Mouse (Mus musculus): ENCODE data around the gene Sgf29. TPM values are rescaled to one million over a fixed set of nuclear protein-coding genes. Genes with fewer than 3 reads are reported as not detected.

The Sgf29 gene
- total and polyA plus RNA-seq, 2 experiments from 2014 or later: 22.8 to 59.6 TPM

- H3K36me3 ChIP-seq (ENCODE audit: insufficient read depth): peaks cover 21% of the 10 kb centered on the region
- peak overlapping the region; percentile 81 for H3K4me3 ChIP-seq (ENCODE audit: low read depth, low read length)
- peak overlapping the region; percentile 89 for H3K9ac ChIP-seq
- H3K27me3 ChIP-seq (ENCODE audit: insufficient read depth, low read length): no peaks in the 10 kb centered on the region
- no peak for ATAC-seq
- 81% methylated on average over 12 of the region's 12 CpGs for WGBS
- H3K9me3 ChIP-seq (ENCODE audit: low read length): no peaks in the 10 kb centered on the region
- H3K4me2 ChIP-seq (ENCODE audit: low read depth): peak overlapping the region; percentile 66
- TF ChIP-seq CTCF (IDR thresholded peaks at IDR 0.05; ENCODE audit: low read depth): no peak
- H3K4me1 ChIP-seq (ENCODE audit: insufficient read depth): peaks cover 13% of the 10 kb centered on the region; the same call in 1 of the 2 replicates
- peak; percentile 24 for DNase-seq
- H3K27ac ChIP-seq (ENCODE audit: low read depth, low read length): peak overlapping the region; percentile 92; the same call in 1 of the 2 replicates
These were observed 54.0 kb downstream of the Sgf29 start for GRCm38 (mm10) chr7:126702861-126703756.

DNA sequence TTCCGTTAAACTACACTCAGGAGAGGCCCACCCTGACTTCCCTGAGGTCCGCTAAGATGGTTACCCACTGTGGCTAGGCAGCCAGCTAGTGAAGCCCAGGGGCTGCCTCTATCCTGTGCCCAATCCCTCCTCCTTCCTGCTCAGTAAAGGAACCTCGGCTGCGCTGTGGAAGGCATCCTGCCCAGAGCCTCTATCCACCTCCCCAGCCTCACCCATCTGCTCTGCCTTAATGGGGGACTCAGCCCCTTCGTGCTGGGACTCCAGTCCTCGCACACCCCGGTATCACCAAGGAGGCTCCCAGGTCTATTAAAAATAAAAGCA is 54.6 kb downstream of the Sgf29 start:
- peaks cover 13% of the 10 kb centered on the region; the same call in 1 of the 2 replicates for H3K4me1 ChIP-seq (ENCODE audit: insufficient read depth)
- peak overlapping the region; percentile 66 for H3K4me2 ChIP-seq (ENCODE audit: low read depth)
- H3K9ac ChIP-seq: peak overlapping the region; percentile 89
- H3K27ac ChIP-seq (ENCODE audit: low read depth, low read length): peak overlapping the region; percentile 92; the same call in 1 of the 2 replicates
- WGBS: 7% methylated on average over 7 of the region's 7 CpGs
- peak; percentile 19 for ATAC-seq
- peak overlapping the region; percentile 81 for H3K4me3 ChIP-seq (ENCODE audit: low read depth, low read length)
- no peaks in the 10 kb centered on the region for H3K9me3 ChIP-seq (ENCODE audit: low read length)
- H3K27me3 ChIP-seq (ENCODE audit: insufficient read depth, low read length): no peaks in the 10 kb centered on the region
- H3K36me3 ChIP-seq (ENCODE audit: insufficient read depth): peaks cover 19% of the 10 kb centered on the region
- peak; percentile 47 for DNase-seq
- no peak for TF ChIP-seq CTCF (IDR thresholded peaks at IDR 0.05; ENCODE audit: low read depth)

DNA sequence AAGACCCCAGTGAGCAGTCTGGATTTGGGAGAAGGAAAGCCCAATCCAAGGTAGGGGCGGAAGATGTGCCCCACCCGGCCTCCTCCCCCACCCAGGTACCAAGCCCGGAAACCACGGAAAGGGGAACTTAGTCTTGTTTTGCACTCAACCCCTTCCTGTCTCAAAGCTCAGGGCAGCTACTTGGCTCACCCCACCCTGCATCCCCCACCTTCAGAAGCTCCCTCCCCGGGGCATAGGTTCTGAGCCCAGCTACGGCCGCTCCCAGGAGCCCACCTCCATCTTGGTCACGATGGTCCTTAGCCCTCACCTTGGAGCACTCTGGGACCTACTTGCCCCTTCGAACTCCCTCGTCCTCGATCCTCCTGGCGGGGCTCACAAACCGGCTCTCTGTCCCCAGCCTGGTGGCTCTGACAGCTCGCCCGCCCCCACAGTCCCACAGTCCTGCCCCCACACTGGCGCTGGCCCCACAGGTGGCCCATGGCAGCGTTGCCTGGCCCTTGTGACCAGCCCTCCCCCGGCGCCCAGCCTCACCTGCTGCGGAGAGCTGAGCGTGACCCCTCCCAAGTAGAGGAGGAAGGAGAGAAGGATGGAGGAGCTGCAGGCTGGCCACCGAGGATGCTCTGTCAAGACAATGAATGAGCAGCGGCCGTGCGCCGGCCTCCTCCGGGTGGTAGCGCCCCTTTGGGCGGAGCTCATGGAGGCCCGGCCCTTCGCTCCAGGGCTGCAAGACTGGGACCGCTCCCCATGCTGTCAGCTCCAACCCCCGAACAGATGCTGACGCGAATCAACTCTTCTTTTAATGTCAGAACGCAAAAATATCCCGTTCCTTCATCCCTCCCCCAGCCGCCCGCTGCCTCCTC is 55.2 kb downstream of the Sgf29 start:
- peak; percentile 92 for ATAC-seq
- peaks cover 13% of the 10 kb centered on the region; the same call in 1 of the 2 replicates for H3K4me1 ChIP-seq (ENCODE audit: insufficient read depth)
- H3K9ac ChIP-seq: peak overlapping the region; percentile 89
- DNase-seq: peak; percentile 89
- WGBS: 3% methylated on average over 39 of the region's 39 CpGs
- TF ChIP-seq CTCF (IDR thresholded peaks at IDR 0.05; ENCODE audit: low read depth): peak; percentile 39; the same call in 1 of the 2 replicates
- H3K9me3 ChIP-seq (ENCODE audit: low read length): no peaks in the 10 kb centered on the region
- H3K4me2 ChIP-seq (ENCODE audit: low read depth): peak overlapping the region; percentile 66
- peaks cover 12% of the 10 kb centered on the region for H3K36me3 ChIP-seq (ENCODE audit: insufficient read depth)
- H3K27ac ChIP-seq (ENCODE audit: low read depth, low read length): peak overlapping the region; percentile 92
- no peaks in the 10 kb centered on the region for H3K27me3 ChIP-seq (ENCODE audit: insufficient read depth, low read length)
- H3K4me3 ChIP-seq (ENCODE audit: low read depth, low read length): peak overlapping the region; percentile 81

DNA sequence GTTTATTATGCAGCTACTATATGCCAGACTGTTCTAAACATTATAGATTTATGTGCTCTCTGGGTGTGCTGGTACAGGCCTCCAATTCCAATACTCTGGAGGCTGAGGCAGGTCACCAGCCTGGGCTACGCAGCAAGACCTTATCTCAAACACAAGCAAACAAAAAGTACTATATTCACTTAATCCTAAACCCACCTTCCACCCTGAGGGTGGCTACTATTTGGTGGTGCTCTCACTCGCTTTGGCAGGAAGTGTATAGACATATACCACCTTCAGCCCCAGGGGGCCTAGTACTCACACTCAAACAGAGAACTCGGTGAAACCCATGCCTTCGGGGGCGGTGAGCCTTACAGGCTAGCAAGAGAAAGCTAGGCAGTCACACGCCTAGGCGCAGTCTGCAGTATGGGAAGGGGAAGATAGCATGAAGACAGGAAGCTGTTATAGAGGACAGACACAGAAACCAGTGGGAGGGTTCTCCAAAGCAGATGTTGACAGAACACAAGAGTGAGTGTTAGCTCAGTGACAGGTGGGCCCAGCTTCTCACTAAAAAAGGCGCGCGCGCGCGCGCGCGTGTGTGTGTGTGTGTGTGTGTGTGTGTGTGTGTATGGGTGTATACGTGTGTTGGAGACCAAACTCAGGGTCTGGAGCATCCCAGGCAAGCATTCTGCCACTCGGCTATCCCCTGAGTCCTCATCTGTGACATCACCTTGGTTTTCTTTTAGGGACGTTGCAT is 58.5 kb downstream of the Sgf29 start, which contains the start of gene Coro1a:
TSS of gene Coro1a (minus strand) at position 346 of the 733 bp plus-strand sequence.
- 93% methylated on average over 19 of the region's 19 CpGs for WGBS
- Histone ChIP-seq H3K27me3 (ENCODE audit: insufficient read depth, low read length) (no peaks in the 10 kb centered on the region), H3K4me2 (ENCODE audit: low read depth) (no peak within 1 kb of the TSS), H3K27ac (ENCODE audit: low read depth, low read length) (no peak within 1 kb of the TSS), H3K4me1 (ENCODE audit: insufficient read depth) (0 out of 2 replicates have a peak, but pooled peaks cover 6% of the 10 kb centered on the region), H3K9me3 (ENCODE audit: low read length) (no peaks in the 10 kb centered on the region), H3K4me3 (ENCODE audit: low read depth, low read length) (no peak within 1 kb of the TSS), H3K36me3 (ENCODE audit: insufficient read depth) (no peaks in the 10 kb centered on the region), H3K9ac (no peak within 1 kb of the TSS)
- no peak for TF ChIP-seq CTCF (IDR thresholded peaks at IDR 0.05; ENCODE audit: low read depth)
- DNase-seq: no peak
- no peak for ATAC-seq

DNA sequence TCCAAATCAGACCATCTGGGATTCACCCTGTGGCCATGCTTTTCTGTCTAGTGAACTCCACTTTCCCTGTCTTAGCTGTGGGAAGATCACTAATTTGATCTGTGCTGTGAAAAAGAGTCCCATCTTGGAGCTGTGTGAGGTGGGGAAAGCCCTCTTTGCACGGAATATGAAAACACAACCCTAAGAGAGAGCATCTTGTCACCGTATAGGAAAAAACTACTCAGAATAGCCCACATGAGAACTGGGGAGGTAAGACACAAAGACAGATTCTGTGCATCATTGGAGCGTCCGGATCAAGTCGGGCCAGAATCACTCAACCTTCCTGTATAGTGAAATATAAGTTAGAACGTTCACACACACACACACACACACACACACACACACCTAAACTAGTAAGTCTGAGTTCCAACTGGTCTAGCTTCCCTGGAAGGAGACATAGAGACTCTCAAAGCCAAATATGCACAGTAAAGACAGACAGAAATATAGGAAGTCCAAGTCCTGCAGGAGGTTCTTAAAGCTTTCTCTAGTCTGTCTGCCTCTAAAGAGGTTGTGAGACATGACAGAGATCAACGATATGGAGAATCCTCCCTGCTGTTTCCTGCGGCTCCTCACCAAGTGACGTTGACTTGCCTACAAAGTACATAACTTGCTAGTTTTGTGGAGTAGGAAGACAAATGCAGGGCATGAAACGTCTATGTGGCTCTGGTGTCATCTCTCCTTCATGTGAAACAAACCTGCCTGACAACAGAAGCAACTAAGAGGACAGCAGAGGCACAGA is 59.3 kb downstream of the Sgf29 start:
- no peak overlapping the region for H3K4me3 ChIP-seq (ENCODE audit: low read depth, low read length)

GRCm38 (mm10) chr7:126710266-126710665 is 61.2 kb downstream of the Sgf29 start:
- no peaks in the 10 kb centered on the region for H3K36me3 ChIP-seq (ENCODE audit: insufficient read depth)
- H3K9me3 ChIP-seq (ENCODE audit: low read length): no peaks in the 10 kb centered on the region
- DNase-seq (no peak), ATAC-seq (no peak)
- H3K4me2 ChIP-seq (ENCODE audit: low read depth): no peak overlapping the region
- no peak overlapping the region for H3K4me3 ChIP-seq (ENCODE audit: low read depth, low read length)
- H3K27ac ChIP-seq (ENCODE audit: low read depth, low read length): no peak overlapping the region
- WGBS: 70% methylated on average over 4 of the region's 4 CpGs
- H3K9ac ChIP-seq: no peak overlapping the region
- no peak for TF ChIP-seq CTCF (IDR thresholded peaks at IDR 0.05; ENCODE audit: low read depth)
- no peaks in the 10 kb centered on the region for H3K27me3 ChIP-seq (ENCODE audit: insufficient read depth, low read length)
- H3K4me1 ChIP-seq (ENCODE audit: insufficient read depth): no peaks in the 10 kb centered on the region

More for the DNA sequence above, 59.3 kb downstream of the Sgf29 start:
- Histone ChIP-seq H3K27ac (ENCODE audit: low read depth, low read length) (no peak overlapping the region), H3K9me3 (ENCODE audit: low read length) (no peaks in the 10 kb centered on the region), H3K4me1 (ENCODE audit: insufficient read depth) (0 out of 2 replicates have a peak, but pooled peaks cover 3% of the 10 kb centered on the region), H3K27me3 (ENCODE audit: insufficient read depth, low read length) (no peaks in the 10 kb centered on the region), H3K4me2 (ENCODE audit: low read depth) (no peak overlapping the region), H3K36me3 (ENCODE audit: insufficient read depth) (no peaks in the 10 kb centered on the region), H3K9ac (no peak overlapping the region)
- WGBS: 87% methylated on average over 10 of the region's 10 CpGs
- TF ChIP-seq CTCF (IDR thresholded peaks at IDR 0.05; ENCODE audit: low read depth): no peak
- ATAC-seq: no peak
- DNase-seq: no peak
